Mouse (Mus musculus): ENCODE results near the gene Ccdc6.

The Ccdc6 gene

DNA sequence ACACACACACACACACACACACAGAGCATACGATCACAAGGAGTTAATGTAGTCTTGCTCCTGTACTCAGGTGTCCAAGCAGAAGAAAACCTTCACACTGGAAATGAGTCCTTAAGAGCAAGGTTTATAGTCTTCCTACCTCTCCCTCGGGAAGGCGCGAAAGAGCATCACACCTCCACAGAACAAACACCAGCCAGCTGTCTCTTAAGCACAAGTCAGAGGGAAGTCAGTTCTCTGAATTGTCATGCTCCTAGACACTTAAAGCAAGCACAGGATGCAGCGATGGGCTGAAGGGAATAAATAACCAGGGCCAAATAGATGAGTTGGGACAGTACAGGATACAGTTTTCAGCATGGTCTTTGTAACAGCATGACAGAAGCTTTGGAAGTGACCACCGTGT lies 35.8 kb downstream of the Ccdc6 start:
- DNase-seq (ENCODE audit: low read depth): no peak

DNA sequence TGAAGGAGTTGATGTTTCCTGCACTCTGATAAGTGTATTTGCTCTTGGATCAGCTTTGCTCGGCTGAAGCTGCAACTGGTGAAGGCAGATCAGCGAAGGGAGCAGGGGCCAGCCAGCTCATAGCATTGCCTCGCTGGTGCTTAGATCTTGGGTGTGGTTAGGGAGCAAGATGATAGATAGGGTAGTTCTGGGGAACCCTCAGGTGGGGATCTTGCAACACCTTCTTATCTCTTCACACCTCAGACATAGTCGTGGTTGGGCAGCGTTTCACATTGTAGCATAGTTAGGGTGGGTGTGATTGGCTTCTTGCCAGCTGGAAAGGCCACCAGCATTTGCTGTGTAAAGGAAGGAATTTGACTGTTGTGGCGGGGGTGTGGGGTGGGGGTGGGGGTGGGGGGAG lies 36.3 kb downstream of the Ccdc6 start:
- DNase-seq (ENCODE audit: low read depth): no peak

DNA sequence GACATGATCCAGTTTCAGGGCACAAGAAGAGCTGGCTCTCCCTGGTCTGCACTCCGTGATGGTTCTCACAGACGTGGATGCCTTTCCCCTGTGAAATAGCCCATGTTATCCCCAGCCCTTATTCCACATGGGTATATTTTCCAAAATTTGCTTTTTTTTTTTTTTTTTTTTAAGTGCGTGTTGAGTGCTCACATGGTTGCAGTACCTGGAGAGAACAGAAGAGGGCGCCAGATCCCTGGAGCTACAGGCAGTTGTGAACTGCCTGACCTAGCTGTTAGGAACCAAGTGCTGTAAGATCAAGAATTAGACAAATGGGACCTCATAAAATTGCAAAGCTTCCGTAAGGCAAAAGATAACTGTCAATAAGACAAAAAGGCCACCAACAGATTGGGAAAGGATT lies 38.8 kb downstream of the Ccdc6 start:
- DNase-seq (ENCODE audit: low read depth): no peak

DNA sequence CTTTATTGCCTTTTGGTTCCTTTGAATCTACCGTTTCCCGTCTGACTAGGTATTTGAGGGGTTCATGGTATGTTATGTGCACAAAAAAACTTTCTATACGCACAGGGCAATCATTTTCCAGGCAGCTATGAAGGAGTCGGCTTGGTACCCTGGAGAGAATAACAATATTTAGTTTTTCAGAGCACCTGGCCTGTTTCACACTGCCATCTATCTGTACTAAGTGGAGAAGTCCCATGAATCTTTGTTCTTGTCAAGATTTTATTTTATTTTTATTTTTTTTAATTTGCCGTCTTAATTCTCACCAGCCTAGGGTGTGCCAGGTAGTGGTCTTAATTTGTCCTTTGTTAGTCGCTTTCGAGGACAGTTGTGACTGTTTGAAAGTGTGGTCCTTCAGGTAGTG lies 40.7 kb downstream of the Ccdc6 start:
- DNase-seq (ENCODE audit: low read depth): no peak

DNA sequence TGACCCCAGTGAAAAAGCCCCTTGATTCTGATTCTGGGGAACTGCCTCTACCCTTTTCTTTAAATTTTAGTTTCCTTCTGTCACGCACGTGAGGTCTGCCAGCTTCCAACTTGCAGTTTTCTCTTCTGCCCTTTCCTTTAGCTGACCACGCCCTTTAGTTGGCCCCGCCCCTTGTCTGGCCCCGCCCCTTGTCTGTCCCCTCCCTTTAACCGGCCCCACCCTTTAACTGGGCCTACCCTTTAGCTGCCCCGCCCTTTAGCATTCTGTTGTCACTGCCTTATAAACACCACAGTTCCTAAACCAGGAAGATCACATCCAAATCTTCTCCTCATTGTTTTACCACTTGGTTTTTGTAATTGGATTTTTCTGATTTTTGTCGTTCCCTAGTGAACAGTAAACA lies 41.2 kb downstream of the Ccdc6 start:
- no peak for DNase-seq (ENCODE audit: low read depth)

DNA sequence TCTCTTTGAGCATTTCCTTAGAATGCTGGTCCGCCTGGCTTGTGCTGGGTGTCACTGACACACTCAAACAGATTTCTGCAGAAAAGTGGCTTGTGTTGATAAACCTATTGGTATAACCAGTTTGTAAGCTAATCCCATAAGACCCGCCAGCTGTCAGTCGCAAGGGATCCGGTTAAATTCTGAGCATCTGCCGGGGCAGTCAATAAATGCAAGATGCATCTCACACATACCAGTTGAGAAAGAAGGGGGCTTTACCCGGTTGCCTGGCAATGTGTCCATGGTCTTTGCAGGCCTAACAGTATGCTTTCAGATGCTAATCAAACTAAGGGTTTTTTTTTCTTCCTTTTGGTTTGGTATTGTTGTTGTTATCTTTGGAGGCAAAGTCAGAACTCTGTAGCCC lies 42.4 kb downstream of the Ccdc6 start:
- DNase-seq (ENCODE audit: low read depth): no peak

DNA sequence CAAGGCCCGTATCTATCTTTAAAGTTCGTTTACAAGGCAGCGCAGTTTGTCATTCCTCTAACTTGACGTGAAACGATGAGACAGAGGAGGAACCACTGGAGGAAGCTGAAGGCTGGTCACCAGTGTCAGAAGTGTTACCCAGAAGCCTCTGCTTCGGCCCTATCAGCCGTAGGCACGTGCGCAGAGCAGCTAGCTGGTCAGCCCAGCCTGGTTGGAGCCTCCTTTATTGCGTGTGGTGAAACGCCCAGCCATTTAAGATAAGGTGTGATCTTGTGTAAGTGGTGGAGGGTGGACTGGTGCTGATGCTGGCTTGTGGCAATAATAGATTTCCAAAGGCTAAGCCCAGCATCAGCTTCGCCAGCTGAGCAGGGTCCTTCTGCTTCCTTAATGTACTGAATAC lies 43.5 kb downstream of the Ccdc6 start:
- no peak for DNase-seq (ENCODE audit: low read depth)

DNA sequence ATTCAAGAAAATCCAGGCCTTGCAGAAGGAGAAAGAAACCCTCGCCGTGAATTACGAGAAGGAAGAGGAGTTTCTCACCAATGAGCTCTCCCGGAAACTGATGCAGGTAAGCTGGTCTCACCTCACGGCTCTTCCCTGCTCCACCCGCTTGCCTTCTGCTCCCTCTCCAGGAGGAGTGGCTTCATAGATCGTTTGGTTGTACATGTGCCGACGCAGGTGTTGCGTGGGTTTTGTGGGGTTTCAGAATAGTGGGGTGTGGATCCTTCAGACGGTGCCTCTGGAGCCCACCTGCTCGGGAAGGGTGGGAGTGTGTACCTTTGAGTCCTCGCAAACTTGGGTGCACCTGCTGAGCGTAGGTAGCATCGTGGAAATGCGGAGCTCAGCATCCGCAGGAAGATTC lies 45.7 kb downstream of the Ccdc6 start:
- DNase-seq (ENCODE audit: low read depth): no peak

DNA sequence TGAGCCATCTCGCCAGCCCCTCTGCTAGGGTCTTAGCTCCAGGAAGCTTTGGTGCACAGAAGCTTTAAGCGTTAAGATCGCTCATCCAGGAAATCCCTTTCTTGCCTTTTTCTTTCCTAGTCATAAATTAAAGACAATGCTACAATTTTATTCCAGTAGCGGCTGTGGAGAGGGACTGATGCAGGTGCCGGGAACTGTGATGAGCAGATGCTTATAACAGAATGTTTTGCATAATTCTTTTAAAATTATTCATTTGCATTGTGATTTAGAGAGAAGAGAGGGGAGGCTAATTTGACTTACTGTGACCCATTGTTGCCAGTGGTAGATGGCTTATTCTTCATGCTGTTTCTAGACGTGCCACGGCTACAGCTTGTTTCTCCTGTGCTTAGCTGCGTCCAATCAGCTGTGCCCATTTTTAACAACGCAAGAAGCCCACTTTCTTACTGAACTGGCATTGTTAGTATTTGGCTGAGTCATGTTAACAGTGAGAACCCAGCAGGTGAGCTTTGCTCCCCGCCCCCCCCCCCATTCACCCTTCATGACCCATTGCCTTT lies 47.2 kb downstream of the Ccdc6 start:
- DNase-seq (ENCODE audit: low read depth): no peak

DNA sequence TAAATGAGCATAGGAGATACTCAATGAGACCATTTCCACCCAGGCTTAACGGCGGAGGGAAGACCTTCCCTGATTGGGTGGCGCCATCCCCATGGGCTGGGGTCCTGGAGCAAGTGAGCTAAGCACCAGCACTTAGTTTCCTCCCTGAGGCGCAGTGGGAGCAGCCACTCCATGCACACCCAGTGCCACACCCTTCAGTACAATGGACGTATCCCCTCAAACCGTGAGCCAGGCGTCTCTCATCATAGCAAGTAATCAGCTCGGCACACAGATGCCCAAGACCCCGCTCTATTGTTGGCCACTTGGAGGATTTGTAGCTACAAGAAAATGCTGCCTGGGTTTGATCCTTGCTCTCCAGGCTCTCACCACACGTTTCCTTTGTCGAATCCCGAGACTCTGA lies 49.0 kb downstream of the Ccdc6 start:
- no peak for DNase-seq (ENCODE audit: low read depth)

DNA sequence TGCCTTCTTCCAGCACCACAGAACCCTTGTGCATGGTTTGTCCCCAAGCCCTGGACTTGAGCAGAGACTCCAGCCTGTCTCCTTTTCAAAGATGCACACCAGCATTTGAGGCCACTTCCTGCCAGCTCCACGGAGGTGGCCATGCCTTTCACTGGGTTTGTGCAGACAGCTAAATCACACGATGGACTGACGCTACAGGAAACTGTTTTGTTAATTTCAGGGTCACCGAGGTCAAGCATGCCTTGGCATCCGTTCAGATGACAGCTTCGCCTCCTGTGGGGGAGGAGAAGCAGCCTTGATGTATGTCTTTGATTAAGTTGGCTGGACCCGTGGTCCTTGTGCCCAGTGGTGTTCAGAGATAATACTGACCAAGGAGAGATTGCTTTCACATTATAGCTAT lies 52.2 kb downstream of the Ccdc6 start:
- no peak for DNase-seq (ENCODE audit: low read depth)

DNA sequence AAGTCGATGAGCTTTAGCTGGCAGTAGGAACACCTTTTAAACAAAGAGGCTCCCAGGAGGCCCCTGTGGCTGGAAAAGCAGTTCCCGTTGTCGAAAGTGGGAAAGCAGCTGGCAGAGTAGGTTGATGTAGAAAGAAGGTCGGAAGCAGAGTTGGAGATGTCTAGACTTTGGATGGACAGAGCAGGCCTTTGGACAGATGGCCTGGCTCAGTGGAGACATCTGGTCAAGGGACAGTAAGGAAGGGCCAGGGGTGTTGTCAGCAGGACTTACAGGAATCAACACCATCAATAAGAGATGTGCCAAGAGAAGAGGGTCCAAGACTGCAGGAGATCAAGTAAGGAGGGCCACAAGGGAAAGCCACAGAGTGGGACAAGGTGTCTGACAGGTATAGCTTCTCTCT lies 53.4 kb downstream of the Ccdc6 start:
- no peak for DNase-seq (ENCODE audit: low read depth)

DNA sequence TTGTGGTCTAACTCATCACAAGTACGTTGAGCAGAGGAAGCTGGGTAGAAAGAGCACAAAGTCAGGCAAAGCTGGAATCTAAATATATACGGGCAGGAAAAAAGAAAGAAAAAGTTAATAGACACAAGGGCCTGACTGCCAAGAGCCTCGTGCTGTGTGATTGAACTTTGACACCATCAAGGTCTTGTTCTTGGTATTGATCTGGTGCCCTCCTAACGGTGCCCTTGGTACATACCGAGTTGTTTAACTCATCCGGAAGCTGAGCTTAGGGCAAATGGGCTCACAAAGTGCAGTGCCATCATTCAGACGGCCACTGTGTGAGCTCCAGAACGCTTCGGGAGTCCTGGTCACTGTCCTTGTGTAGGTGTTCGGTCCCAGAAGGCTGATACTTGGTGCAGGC lies 54.2 kb downstream of the Ccdc6 start:
- DNase-seq (ENCODE audit: low read depth): no peak

DNA sequence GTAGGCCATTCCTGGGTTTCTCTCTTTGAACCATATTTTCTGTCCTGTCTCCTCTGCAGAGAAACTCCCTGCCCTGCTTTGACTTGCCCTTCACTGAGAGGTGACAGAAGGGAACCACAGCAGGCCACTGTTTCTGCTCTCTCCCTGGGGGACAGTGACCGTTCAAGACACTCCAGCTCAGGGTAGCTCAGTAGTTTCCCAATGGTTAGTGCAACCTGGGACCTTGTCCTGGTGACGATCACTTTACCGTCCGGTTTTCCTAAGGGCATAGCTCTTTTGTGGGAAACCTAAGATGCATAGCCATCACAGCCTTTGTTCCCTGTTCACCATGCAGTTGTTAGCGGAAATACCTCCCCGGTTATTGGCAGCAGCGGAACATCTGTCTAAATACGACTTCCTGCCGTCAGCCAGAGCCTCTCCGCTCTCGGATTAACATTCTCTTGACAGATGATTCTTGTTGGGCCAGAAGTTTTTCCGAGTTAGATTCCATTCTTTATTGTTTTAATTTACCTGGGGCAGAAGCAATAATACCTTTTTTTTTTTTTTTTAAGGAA lies 55.3 kb downstream of the Ccdc6 start:
- DNase-seq (ENCODE audit: low read depth): no peak

DNA sequence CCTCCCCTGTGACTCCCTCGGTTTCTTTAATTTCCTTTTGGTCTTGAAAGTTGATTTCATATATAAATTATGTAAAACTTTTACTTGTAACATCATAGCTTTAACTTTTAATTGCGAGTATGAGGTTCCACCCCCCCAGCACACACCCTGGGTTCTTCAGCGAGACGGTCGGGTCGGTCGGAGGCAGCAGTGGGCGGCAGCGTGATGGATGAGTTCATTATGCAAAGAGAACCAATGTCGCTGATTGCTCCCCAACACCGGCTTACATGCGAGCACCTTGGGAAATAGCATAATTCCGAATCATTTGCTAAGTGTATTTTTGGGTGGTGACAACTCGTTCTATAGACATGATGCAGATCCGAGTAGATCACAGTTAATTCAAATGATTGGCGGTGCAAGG lies 56.9 kb downstream of the Ccdc6 start:
- DNase-seq (ENCODE audit: low read depth): no peak

DNA sequence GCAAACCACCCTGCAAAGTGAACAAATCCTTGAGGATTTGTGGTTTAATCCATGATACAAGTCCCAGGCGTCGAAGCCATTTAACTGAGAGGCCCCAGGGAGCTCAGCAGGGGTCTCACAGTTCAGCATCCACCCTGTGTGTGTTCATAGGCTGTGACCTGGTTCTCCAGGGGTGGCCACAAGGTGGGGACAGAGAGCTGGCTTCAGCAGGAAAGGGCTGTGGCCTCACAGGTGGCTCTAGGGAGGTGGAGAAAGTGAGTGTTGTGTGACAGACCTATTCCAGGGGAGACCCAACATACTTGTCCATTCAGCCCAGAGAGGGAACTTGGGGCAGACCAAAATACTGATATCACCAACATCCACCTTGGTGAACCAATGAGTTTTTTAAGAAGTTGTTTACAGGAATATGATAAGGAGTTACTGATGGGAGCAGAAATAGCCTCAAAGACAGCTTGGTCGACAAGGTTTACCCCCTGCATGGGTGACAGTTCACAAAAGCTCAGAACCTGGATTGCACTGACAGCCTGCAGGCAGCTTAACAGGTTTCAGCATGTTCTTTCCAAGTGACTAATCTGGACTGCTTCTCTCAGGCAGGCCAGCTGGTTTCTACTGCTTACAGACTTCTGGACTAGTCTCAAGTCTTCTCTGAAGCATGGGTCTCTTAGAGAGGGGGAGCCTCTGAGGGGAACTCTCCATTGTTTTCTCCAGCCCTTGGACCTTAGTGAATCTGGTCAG lies 59.7 kb downstream of the Ccdc6 start:
- DNase-seq (ENCODE audit: low read depth): no peak

DNA sequence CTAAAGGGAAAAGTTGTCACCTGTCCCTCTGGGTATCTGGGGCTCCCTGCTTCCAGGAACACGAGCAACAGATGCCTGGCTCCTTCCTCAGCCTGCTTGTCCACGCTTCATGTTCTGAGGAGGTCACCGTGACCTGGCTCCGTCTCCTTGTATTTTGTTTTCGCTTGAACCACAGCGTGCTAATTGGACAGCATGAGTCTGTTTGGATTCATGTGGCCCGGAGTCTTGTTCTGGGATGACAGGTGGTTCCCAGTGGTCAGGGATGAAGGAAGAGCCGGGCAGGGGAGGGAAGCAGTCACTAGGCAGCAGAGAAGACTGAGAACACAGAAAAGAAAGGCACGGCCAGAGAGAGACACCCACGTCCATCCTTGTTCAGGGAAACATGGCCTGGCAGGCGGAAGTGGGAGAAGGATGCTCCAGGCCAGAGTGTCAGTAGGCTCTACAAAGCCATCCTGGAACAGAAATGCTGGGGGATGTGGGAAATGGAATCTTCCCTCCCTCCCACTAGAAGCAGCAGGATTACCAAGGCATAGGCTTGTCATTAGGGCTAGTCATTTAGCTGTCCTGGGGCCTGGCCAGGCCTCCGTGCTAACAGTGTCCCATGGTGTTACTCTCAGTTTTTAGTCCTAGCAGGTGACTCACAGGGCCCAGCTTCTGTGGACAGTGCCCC lies 62.9 kb downstream of the Ccdc6 start:
- DNase-seq (ENCODE audit: low read depth): no peak

DNA sequence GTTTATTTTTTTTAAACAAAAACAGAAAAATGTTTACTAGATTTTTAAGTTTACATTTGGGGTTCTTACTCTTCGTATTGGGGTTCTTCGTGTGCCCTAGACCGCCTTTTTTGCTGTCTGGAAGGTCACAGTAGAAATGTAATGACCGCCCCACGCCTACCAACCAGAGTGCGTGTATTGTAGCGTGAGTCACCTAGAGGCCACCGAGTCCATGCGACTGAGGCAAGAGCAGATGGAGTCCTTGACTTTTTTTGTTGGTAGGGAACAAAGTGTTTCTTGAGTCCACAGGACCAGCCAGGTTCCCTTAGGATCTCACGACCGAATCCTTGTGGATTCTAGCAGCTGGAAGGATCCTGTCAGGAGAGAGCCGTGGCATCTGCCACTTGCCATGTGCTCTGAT lies 63.9 kb downstream of the Ccdc6 start:
- DNase-seq (ENCODE audit: low read depth): no peak

DNA sequence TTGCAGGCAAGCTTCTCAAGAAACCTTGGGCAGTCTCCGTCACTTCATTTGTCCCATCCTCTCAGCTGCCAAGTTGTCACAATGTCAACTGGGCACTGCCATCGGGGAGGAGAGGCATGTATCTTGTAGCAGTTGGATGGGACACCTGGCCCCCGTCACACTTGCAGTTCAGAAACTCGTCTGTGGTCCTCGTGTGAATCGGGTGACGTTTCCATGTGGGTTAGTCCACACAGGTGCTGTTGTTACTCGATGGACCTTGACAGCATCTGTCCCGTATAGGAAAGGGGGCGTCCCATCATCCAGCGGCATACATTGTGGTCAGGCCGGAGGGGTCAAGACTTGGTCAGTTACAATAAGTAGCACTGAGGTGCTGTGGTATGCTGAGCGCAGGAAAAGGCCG lies 64.6 kb downstream of the Ccdc6 start:
- no peak for DNase-seq (ENCODE audit: low read depth)

DNA sequence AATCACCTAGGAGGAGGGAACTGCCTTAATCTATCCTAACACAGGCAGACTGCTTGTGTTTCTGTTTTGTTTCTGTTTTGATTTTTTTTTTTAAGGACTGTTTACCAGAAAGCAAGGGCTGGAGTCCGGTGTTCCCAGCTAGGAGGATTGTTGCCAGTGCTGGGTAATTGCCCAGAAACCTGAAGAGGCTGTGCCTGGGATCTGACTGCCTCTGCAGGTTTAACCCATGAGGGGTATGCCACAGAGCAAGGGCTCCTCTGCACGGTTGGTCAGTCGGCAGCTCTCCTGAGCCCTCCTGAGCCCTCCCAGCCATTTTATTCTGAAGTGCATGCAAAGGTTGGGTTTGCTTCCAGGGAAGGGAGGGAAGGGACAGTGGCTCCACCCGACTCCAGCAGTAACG lies 66.8 kb downstream of the Ccdc6 start:
- no peak for DNase-seq (ENCODE audit: low read depth)

DNA sequence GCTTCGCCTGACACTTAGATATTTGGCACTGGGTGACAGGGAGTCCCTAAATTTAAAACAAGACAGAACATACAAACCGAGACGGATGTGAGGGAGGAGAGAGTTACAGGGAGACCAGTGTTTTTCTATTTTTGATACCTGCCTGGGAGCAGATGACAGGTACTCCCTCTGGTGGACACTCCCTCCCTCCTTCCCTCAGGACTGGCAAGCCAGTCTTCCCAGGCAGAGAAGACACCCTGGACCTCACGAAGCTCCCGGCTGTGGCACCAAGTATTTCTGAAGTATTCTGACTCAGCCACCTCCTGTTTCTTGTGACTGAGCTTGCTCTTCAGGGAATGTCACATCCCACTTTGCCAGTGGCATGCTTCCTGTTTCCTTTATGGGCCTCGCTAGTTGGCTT lies 69.0 kb downstream of the Ccdc6 start:
- no peak for DNase-seq (ENCODE audit: low read depth)

DNA sequence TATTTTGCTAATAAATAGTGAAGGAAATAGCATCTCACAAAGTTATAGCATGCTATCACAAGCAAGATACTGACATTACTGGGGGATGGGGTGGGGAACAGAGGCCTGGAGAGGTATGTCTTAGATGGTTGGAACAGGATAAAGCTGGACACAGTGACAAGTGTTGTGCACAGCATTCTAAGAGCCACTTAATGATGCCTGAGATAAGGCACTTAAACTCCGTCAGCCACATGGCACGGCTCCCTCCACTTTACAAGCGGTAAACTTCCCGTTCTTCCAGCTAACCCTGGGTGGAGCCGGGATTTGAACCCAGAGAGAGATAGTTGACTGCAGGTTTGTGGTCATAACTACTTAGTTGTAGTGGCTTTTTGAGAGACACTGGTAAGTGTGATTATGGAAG lies 69.5 kb downstream of the Ccdc6 start:
- DNase-seq (ENCODE audit: low read depth): no peak

DNA sequence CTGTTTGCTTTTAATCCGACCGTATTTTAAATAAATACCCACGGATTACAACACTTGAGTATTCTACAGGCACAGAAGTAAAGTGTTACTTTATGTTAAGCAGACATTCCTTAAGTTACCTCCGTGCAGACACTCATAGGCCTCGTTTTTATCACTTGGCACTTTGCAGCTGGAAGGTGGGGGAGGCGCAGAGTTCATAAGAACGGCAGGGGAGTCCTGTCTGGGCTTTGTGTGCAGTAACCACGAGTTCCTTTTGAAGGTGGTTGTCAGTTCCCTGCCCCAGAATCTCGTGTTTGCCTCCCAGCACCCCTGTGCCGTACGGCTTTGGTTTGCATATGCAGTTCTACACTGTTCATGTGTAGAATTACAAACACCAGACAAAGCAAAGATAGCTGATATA lies 70.7 kb downstream of the Ccdc6 start:
- DNase-seq (ENCODE audit: low read depth): no peak

DNA sequence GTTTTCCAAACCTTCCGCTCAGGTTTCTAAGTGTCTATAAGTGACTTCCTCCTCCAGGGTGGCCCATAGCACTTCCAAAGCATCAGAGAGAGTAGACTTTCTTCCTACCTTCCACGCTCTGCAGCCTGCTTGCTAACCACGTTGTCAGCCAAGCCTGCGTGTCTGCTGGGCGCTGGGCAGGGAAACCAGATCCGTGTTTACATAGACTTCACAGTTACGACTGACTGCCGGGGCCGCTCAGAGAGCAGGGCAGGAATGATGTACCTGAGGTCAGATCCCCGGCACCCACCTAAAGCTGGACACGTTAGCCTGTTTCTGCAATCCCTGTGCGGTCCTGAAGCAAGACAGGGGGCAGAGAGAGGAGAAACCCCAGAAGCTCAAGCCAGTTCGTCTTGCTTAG lies 71.5 kb downstream of the Ccdc6 start:
- DNase-seq (ENCODE audit: low read depth): no peak

Measured in fibroblast of lung, adult 2 months (primary cell).